Mouse (Mus musculus) heart, embryonic 15.5 days (tissue): ENCODE data around the gene Map3k14. TPM values are rescaled to one million over a fixed set of nuclear protein-coding genes. Genes with fewer than 3 reads are reported as not detected.

Experiments
- polyA plus RNA-seq: library from polyadenylated mRNA; unstranded; fragments of >200 nt; fragmentation: Nextera tagmentation; extraction: Ambion mirVana; gene quantifications from 2 replicates; pipeline ENCODE4 v1.2.1, GENCODE M21; 2015

Map3k14 gene
- polyA plus RNA-seq, 1 experiment from 2014 or later = 1.8 TPM

Other genes starting within 250 kb of the Map3k14 start
- gene Nmt1, start 239.3 kb downstream of the Map3k14 start, polyA plus RNA-seq = 39.1 and 47.8 TPM in 2 replicates
- gene Dcakd, start 239.1 kb downstream of the Map3k14 start, polyA plus RNA-seq = 64.8 and 89.4 TPM in 2 replicates
- 11.0 and 11.8 TPM in 2 replicates for gene Plcd3, start 165.8 kb downstream of the Map3k14 start, polyA plus RNA-seq
- 18.5 and 23.7 TPM in 2 replicates for gene Acbd4, start 165.8 kb downstream of the Map3k14 start, polyA plus RNA-seq
- gene Hexim1, start 151.2 kb downstream of the Map3k14 start, polyA plus RNA-seq = 2.6 and 3.0 TPM in 2 replicates
- 5.5 and 6.4 TPM in 2 replicates for gene Hexim2, start 135.0 kb downstream of the Map3k14 start, polyA plus RNA-seq
- gene Fmnl1, start 96.4 kb downstream of the Map3k14 start, polyA plus RNA-seq = 1.5 and 4.6 TPM in 2 replicates
- gene 1700023F06Rik, start 58.9 kb downstream of the Map3k14 start, polyA plus RNA-seq = 0.18 and 0.37 TPM in 2 replicates
- not detected in 2 replicates for gene Spata32, start 49.0 kb downstream of the Map3k14 start, polyA plus RNA-seq
- 5.4 and 9.0 TPM in 2 replicates for gene Arhgap27, start 96.2 kb upstream of the Map3k14 start, polyA plus RNA-seq
- gene Plekhm1, start 145.2 kb upstream of the Map3k14 start, polyA plus RNA-seq = 4.8 and 6.1 TPM in 2 replicates
- not detected in 2 replicates for gene Lrrc37a, start 237.1 kb upstream of the Map3k14 start, polyA plus RNA-seq